Mouse (Mus musculus): ENCODE data around the gene Plekha3.

Plekha3 gene

GRCm38 (mm10) chr2:76674725-76675427 is at the start of gene Plekha3:
Gene Plekha3, plus strand, starts transcription at chr2:76675281.
- peak; percentile 83 to 85 for DNase-seq (ENCODE audit: low spot score in 2 of 2)

- no peak for DNase-seq (ENCODE audit: low spot score in 2 of 2)
Observed at GRCm38 (mm10) chr2:76630293-76630692, 44.8 kb upstream of the Plekha3 start.

- no peak for DNase-seq (ENCODE audit: low spot score in 2 of 2)
Observed at GRCm38 (mm10) chr2:76631600-76631999, 43.5 kb upstream of the Plekha3 start.

GRCm38 (mm10) chr2:76639637-76640036 is 35.4 kb upstream of the Plekha3 start:
- DNase-seq (ENCODE audit: low spot score in 2 of 2) = no peak

- DNase-seq (ENCODE audit: low spot score in 2 of 2) = no peak
Observed at GRCm38 (mm10) chr2:76643801-76644200, 31.3 kb upstream of the Plekha3 start.

- DNase-seq (ENCODE audit: low spot score in 2 of 2) = no peak
Observed at GRCm38 (mm10) chr2:76647441-76647869, 27.6 kb upstream of the Plekha3 start.

GRCm38 (mm10) chr2:76647883-76648570 is 27.1 kb upstream of the Plekha3 start, which contains the start of the genes Prkra and Pjvk:
Gene Prkra, minus strand, starts transcription at chr2:76648015.
Gene Pjvk, plus strand, starts transcription at chr2:76648476.
- DNase-seq (ENCODE audit: low spot score in 2 of 2) = peak; percentile 95 to 97

- DNase-seq (ENCODE audit: low spot score in 2 of 2) = no peak
Observed at GRCm38 (mm10) chr2:76648666-76649141, 26.4 kb upstream of the Plekha3 start.

- DNase-seq (ENCODE audit: low spot score in 2 of 2) = no peak
Observed at GRCm38 (mm10) chr2:76653070-76653469, 22.0 kb upstream of the Plekha3 start.

- no peak for DNase-seq (ENCODE audit: low spot score in 2 of 2)
Observed at GRCm38 (mm10) chr2:76654646-76655045, 20.4 kb upstream of the Plekha3 start.

- DNase-seq (ENCODE audit: low spot score in 2 of 2) = no peak
Observed at GRCm38 (mm10) chr2:76655444-76655843, 19.6 kb upstream of the Plekha3 start.

GRCm38 (mm10) chr2:76655982-76656381 is 19.1 kb upstream of the Plekha3 start:
- DNase-seq (ENCODE audit: low spot score in 2 of 2) = no peak

GRCm38 (mm10) chr2:76658551-76658950 is 16.5 kb upstream of the Plekha3 start:
- no peak for DNase-seq (ENCODE audit: low spot score in 2 of 2)

GRCm38 (mm10) chr2:76659419-76659818 is 15.7 kb upstream of the Plekha3 start:
- no peak for DNase-seq (ENCODE audit: low spot score in 2 of 2)

- DNase-seq (ENCODE audit: low spot score in 2 of 2) = no peak
Observed at GRCm38 (mm10) chr2:76665531-76665930, 9.6 kb upstream of the Plekha3 start.

GRCm38 (mm10) chr2:76667200-76667599 is 7.9 kb upstream of the Plekha3 start:
- no peak for DNase-seq (ENCODE audit: low spot score in 2 of 2)

GRCm38 (mm10) chr2:76671641-76672040 is 3.4 kb upstream of the Plekha3 start:
- DNase-seq (ENCODE audit: low spot score in 2 of 2) = no peak

- no peak for DNase-seq (ENCODE audit: low spot score in 2 of 2)
Observed at GRCm38 (mm10) chr2:76672134-76672745, 2.8 kb upstream of the Plekha3 start.

GRCm38 (mm10) chr2:76672966-76673392 is 2.1 kb upstream of the Plekha3 start, which contains the start of gene Fkbp7:
Gene Fkbp7, minus strand, starts transcription at chr2:76673116.
- peak; percentile 87 to 90 for DNase-seq (ENCODE audit: low spot score in 2 of 2)

- DNase-seq (ENCODE audit: low spot score in 2 of 2) = no peak
Observed at GRCm38 (mm10) chr2:76673472-76674081, 1.5 kb upstream of the Plekha3 start.

- DNase-seq (ENCODE audit: low spot score in 2 of 2) = no peak
Observed at GRCm38 (mm10) chr2:76675451-76675850, 370 bp downstream of the Plekha3 start.

GRCm38 (mm10) chr2:76675949-76676348 is 868 bp downstream of the Plekha3 start:
- DNase-seq (ENCODE audit: low spot score in 2 of 2) = no peak

All from urinary bladder, postnatal 4 days (tissue).